Mouse (Mus musculus) T-helper 17 cell (primary cell): ENCODE results near the gene Zfp638.
"Not testable (repeated sequence)": the region's sequence is repeated elsewhere in the genome, so short reads cannot be mapped to it uniquely, and the experiment has no call there.

Experiments
- in situ Hi-C, 2 experiments: fragments of 300-600 bp; cut with MboI, MseI; formaldehyde crosslinking; loops; 1 replicate in 1 of 2; 2 replicates in 1 of 2; pipeline ENCODE4 v1.15.1; 2025; ENCODE audit warnings: high pct_unique_total_duplicates in 2 of 2

Gene Zfp638

GRCm38 (mm10) chr6:84009172-84009872, 142.4 kb downstream of the Zfp638 start:
- in situ Hi-C loops = no loop called here

GRCm38 (mm10) chr6:84009915-84010302, 143.0 kb downstream of the Zfp638 start:
- in situ Hi-C loops = no loop called here

GRCm38 (mm10) chr6:84010303-84011225, 143.7 kb downstream of the Zfp638 start:
- in situ Hi-C loops = no loop called here

GRCm38 (mm10) chr6:84014961-84015683, 148.2 kb downstream of the Zfp638 start:
- in situ Hi-C loops = not testable (repeated sequence)

- in situ Hi-C loops = no loop called here
These were observed 149.9 kb downstream of the Zfp638 start for GRCm38 (mm10) chr6:84016851-84017250.

GRCm38 (mm10) chr6:84017392-84017791, 150.5 kb downstream of the Zfp638 start:
- in situ Hi-C loops = no loop called here

- in situ Hi-C loops = no loop called here
These were observed 152.1 kb downstream of the Zfp638 start for GRCm38 (mm10) chr6:84018906-84019550.

GRCm38 (mm10) chr6:84020002-84020401, 153.1 kb downstream of the Zfp638 start:
- in situ Hi-C loops = no loop called here

GRCm38 (mm10) chr6:84021990-84022389, 155.1 kb downstream of the Zfp638 start:
- in situ Hi-C loops = no loop called here

GRCm38 (mm10) chr6:84025636-84026035, 158.7 kb downstream of the Zfp638 start:
- in situ Hi-C loops = no loop called here

- in situ Hi-C loops = no loop called here
These were observed 161.9 kb downstream of the Zfp638 start for GRCm38 (mm10) chr6:84028791-84029190.

- in situ Hi-C loops = no loop called here
These were observed 162.9 kb downstream of the Zfp638 start for GRCm38 (mm10) chr6:84029775-84030174.

GRCm38 (mm10) chr6:84032516-84032915, 165.6 kb downstream of the Zfp638 start:
- in situ Hi-C loops = not testable (repeated sequence)
